Comparison of ENCODE assay signal across 8 mouse cellular contexts in the genomic region with DNA sequence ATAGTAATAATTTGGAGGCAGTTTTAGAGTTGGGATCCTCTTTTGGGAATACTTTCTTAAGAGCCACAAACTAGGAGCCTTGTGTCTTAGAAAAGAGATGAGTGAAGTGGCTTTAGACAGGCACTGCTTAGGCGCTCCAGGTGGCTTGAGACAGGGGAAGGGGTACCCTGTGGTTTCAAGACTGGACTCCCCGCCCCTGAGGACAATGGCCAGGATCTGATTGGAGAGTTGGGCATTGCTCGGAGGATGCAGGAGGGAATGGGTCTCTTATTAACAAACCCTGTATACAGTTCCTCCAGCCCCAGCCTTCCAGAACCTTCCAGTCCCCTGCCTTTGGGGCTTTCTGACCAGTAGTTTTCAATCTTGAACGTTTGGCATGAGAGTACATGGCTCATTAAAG. TPM values are rescaled to one million over a fixed set of nuclear protein-coding genes. Genes with fewer than 3 reads are reported as not detected.
DNase-seq lines count a peak whose midpoint lies in the region; ATAC-seq and TF ChIP-seq lines count a peak whose summit lies in the region.

No protein-coding gene starts in this region.

- peaks cover 4% of the 10 kb centered on the region; the same call in 1 of the 2 replicates for H3K4me1 ChIP-seq in hindbrain, embryonic 11.5 days (replicated peaks; ENCODE audit: control insufficient read depth, insufficient read depth, low read length)
- H3K4me1 ChIP-seq in midbrain, embryonic 11.5 days (ENCODE audit: control insufficient read depth, insufficient read depth, low read length) = peaks cover 3% of the 10 kb centered on the region; the same call in 1 of the 2 replicates

- peak overlapping the region; percentile 31 for H3ac ChIP-seq in C2C12 (ENCODE audit: control insufficient read depth, insufficient read length, low read depth)

- H3K79me3 ChIP-seq in C2C12 (ENCODE audit: low read depth) = peaks cover 31% of the 10 kb centered on the region

- H3K9ac ChIP-seq in hindbrain, embryonic 11.5 days (ENCODE audit: low read depth, low read length) = no peak overlapping the region
- H3K9ac ChIP-seq in midbrain, embryonic 11.5 days (ENCODE audit: low read length) = no peak overlapping the region

- no peaks in the 10 kb centered on the region for H3K9me3 ChIP-seq in hindbrain, embryonic 11.5 days (ENCODE audit: control insufficient read depth, low read length)
- no peaks in the 10 kb centered on the region for H3K9me3 ChIP-seq in midbrain, embryonic 11.5 days (ENCODE audit: control insufficient read depth, low read length)

- intact Hi-C loops in gastrocnemius, adult 2 months (cut with DNase I) = loop anchor here (5.0 kb wide), 1 partner anchor 106 kb away; no protein-coding TSS in a partner anchor
- intact Hi-C loops in gastrocnemius, postnatal 36 days (cut with DNase I) = no loop called here
- intact Hi-C loops in left cerebral cortex, postnatal 14 days (cut with DNase I) = no loop called here

- peaks cover 42% of the 10 kb centered on the region for H3K79me2 ChIP-seq in C2C12 (ENCODE audit: control insufficient read depth, insufficient read depth)

- no peak for TF ChIP-seq CTCF in gastrocnemius, adult 2 months (IDR thresholded peaks at IDR 0.05)
- no peak for TF ChIP-seq CTCF in C2C12 (IDR thresholded peaks at IDR 0.05; ENCODE audit: control insufficient read depth, insufficient read depth, insufficient read length)

- H3K4me2 ChIP-seq in hindbrain, embryonic 11.5 days (replicated peaks; ENCODE audit: low read depth, low read length) = peak overlapping the region; percentile 98
- H3K4me2 ChIP-seq in midbrain, embryonic 11.5 days = peak overlapping the region; percentile 96; the same call in 1 of the 2 replicates

- no peak for ATAC-seq in hindbrain, embryonic 11.5 days (ENCODE audit: low FRiP score)
- 0 out of 2 replicates have a peak, but pooled peaks have one; percentile 26 for ATAC-seq in midbrain, embryonic 11.5 days (ENCODE audit: low FRiP score)

- H3K27ac ChIP-seq in gastrocnemius, adult 2 months = peak overlapping the region; percentile 93
- no peak overlapping the region for H3K27ac ChIP-seq in hindbrain, embryonic 11.5 days (ENCODE audit: low read depth, low read length)
- no peak overlapping the region for H3K27ac ChIP-seq in midbrain, embryonic 11.5 days (ENCODE audit: low read depth, low read length)

- peaks cover 10% of the 10 kb centered on the region for H3K36me3 ChIP-seq in C2C12 (ENCODE audit: control insufficient read depth, insufficient read depth)
- no peaks in the 10 kb centered on the region for H3K36me3 ChIP-seq in hindbrain, embryonic 11.5 days (ENCODE audit: control insufficient read depth, insufficient read depth, low read length)
- H3K36me3 ChIP-seq in midbrain, embryonic 11.5 days (ENCODE audit: control insufficient read depth, insufficient read depth, low read length) = no peaks in the 10 kb centered on the region

- DNase-seq in gastrocnemius, adult 2 months = no peak
- no peak for DNase-seq in gastrocnemius, postnatal 36 days
- DNase-seq in hindbrain, embryonic 11.5 days (ENCODE audit: low spot score) = peak; percentile 39
- no peak for DNase-seq in midbrain, embryonic 11.5 days (ENCODE audit: low spot score, missing footprints)
- DNase-seq in right cerebral cortex, postnatal 25 days = no peak
- no peak for DNase-seq in left cerebral cortex, postnatal 14 days (ENCODE audit: low spot score in 2 of 2)
- no peak for DNase-seq in c-Kit-positive CD71-positive TER-119-positive erythroid progenitor cells, embryonic 14.5 days (ENCODE audit: low spot score)

- peak overlapping the region; percentile 92 for H3K4me3 ChIP-seq in gastrocnemius, adult 2 months
- no peak overlapping the region for H3K4me3 ChIP-seq in C2C12 (ENCODE audit: insufficient read depth, poor library complexity, severe bottlenecking)
- no peak overlapping the region; the same call in 1 of the 2 replicates for H3K4me3 ChIP-seq in hindbrain, embryonic 11.5 days (ENCODE audit: low read depth, low read length)
- peak overlapping the region; percentile 53; the same call in 1 of the 2 replicates for H3K4me3 ChIP-seq in midbrain, embryonic 11.5 days (ENCODE audit: low read depth, low read length)

- 12% methylated on average over 4 of the region's 4 CpGs for WGBS in hindbrain, embryonic 11.5 days
- WGBS in midbrain, embryonic 11.5 days = 2% methylated on average over 4 of the region's 4 CpGs

- no peaks in the 10 kb centered on the region for H3K27me3 ChIP-seq in C2C12 (ENCODE audit: control insufficient read depth, insufficient read depth, insufficient read length)
- H3K27me3 ChIP-seq in hindbrain, embryonic 11.5 days (ENCODE audit: control insufficient read depth, insufficient read depth, low read length) = no peaks in the 10 kb centered on the region
- H3K27me3 ChIP-seq in midbrain, embryonic 11.5 days (ENCODE audit: control insufficient read depth, insufficient read depth, low read length) = peaks cover 5% of the 10 kb centered on the region; the same call in 1 of the 2 replicates

TF ChIP-seq in C2C12, 6 proteins besides CTCF, POLR2A, EP300 and RAD21:
- TF ChIP-seq FOSL1 (IDR thresholded peaks at IDR 0.05; ENCODE audit: insufficient read depth, low read length, poor library complexity, severe bottlenecking) = no peak

RNA-seq across cellular contexts. Expression of a gene that starts 0.6 kb away (rescaled TPM):
- 10 to 100 TPM; 11.7 to 14.2 TPM for total RNA-seq in gastrocnemius, adult 2 months (2021)
- total RNA-seq in gastrocnemius, postnatal 36 days (2021) = 10 to 100 TPM; 11.6 to 14.2 TPM
- polyA plus RNA-seq in C2C12 (2012; fragmentation: generic; extraction: Trizol) = 56.1 TPM
- 16.0 and 22.8 TPM in 2 replicates for polyA plus RNA-seq in hindbrain, embryonic 11.5 days (2014; fragmentation: Nextera tagmentation; extraction: Ambion mirVana)
- 12.2 and 13.6 TPM in 2 replicates for polyA plus RNA-seq in midbrain, embryonic 11.5 days (2014; fragmentation: Nextera tagmentation; extraction: Ambion mirVana)
- total RNA-seq in left cerebral cortex, postnatal 14 days (2021) = 10 to 100 TPM; 15.2 to 16.1 TPM

Comparison
In these comparisons a context has a peak if more than half of its experiments do, and no peak if none do; other contexts are left out.
1. H3K4me3 ChIP-seq: peak in gastrocnemius, adult 2 months (single experiment) and midbrain, embryonic 11.5 days (single experiment); none in C2C12 (single experiment) and hindbrain, embryonic 11.5 days (single experiment).